Mouse (Mus musculus): ENCODE measurements around the gene Dcaf11. TPM values are rescaled to one million over a fixed set of nuclear protein-coding genes. Genes with fewer than 3 reads are reported as not detected.
A peak's percentile ranks its signal among the peaks of the same experiment; 100 is the strongest.

Dcaf11 gene
- polyA plus RNA-seq, 1 experiment = 223 TPM

DNA sequence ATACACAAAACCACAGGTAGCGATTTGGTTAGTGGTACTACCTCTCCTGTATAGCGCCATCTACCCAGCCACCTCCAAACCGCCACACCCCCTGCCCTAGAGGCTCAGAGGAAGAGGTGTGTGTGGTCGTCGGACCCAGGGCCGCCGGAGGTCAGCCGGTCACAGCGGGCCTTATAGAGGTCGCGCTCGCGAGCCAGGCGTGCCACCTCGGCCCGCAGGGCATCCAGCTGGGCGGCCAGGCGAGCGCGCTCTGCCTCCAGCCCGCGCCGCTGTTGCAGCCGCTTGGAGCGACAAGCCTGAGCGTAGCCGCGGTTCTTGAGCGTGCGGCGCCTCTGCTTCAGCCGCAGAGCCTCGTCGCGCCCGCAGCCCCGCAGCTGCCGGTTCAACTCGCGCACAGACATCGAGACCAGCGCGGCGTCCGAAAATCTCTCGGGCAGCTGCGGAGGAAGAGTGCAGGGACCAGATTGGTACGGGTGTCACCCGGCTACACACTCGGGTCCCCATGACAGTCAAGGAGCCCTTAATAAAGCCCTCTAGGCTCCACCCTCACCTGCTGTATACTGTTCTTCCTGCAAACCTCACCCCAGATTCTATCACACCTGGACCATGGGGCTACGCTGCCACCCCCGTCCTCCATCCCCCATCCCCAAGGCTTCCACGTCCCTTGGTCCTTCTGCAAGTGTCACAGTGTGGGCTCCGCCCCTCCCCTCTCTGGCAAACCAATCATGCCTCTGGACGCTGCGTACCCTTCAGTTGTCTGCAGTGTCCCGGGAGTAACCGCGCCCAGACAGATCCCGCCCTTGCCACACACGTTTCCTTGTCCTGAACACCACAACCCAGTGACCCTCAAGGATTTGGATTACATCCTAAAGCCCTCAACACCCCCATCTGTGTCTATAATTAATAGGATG, 39.1 kb upstream of the Dcaf11 start:
- peaks cover 1% of the 10 kb centered on the region; the same call in 1 of the 2 replicates for H3K27me3 ChIP-seq (replicated peaks; ENCODE audit: control insufficient read depth, insufficient read depth, low read length)

DNA sequence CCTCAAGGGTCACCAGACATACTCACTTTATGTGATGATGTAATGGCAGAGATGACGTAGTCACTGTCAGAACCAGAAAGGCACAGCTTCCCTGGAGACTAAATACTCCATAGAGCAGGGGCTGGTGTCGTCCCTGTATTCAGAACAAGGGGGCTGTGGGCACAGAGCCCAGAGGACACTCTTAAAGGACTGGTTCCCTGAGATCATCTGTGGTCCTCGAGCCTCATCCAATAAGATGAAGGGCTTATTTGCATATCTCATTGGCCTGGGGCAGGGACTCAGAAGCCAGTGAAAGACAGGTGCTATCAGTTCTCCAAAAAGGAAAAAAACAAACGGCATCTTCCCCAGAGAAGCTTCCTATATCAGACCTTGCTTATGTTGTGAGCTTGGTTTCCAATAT, 35.7 kb upstream of the Dcaf11 start:
- Histone ChIP-seq H3K4me1 (ENCODE audit: control insufficient read depth, insufficient read depth, low read length) (no peaks in the 10 kb centered on the region), H3K36me3 (ENCODE audit: control insufficient read depth, insufficient read depth, low read length) (no peaks in the 10 kb centered on the region), H3K4me3 (ENCODE audit: insufficient read depth, low read depth, low read length) (no peak overlapping the region), H3K27me3 (replicated peaks; ENCODE audit: control insufficient read depth, insufficient read depth, low read length) (peaks cover 1% of the 10 kb centered on the region; the same call in 1 of the 2 replicates), H3K27ac (ENCODE audit: insufficient read depth, low read depth, low read length) (no peak overlapping the region)
- 55% methylated on average over 4 of the region's 4 CpGs for WGBS
- TF ChIP-seq POLR2A (IDR thresholded peaks at IDR 0.05; ENCODE audit: low read depth, low read length) = no peak
- TF ChIP-seq CTCF (conservative IDR thresholded peaks at IDR 0.05; ENCODE audit: insufficient read depth, insufficient read length, low read depth, low read length) = no peak
- no peak for DNase-seq

More for the DNA sequence above, 39.1 kb upstream of the Dcaf11 start:
- TF ChIP-seq CTCF (conservative IDR thresholded peaks at IDR 0.05; ENCODE audit: insufficient read depth, insufficient read length, low read depth, low read length) (no peak), POLR2A (IDR thresholded peaks at IDR 0.05; ENCODE audit: low read depth, low read length) (no peak)
- Histone ChIP-seq H3K27ac (ENCODE audit: insufficient read depth, low read depth, low read length) (no peak overlapping the region), H3K4me3 (ENCODE audit: insufficient read depth, low read depth, low read length) (peak overlapping the region; percentile 20; the same call in 1 of the 2 replicates), H3K4me1 (ENCODE audit: control insufficient read depth, insufficient read depth, low read length) (no peaks in the 10 kb centered on the region), H3K36me3 (ENCODE audit: control insufficient read depth, insufficient read depth, low read length) (no peaks in the 10 kb centered on the region)
- peak; percentile 9 for DNase-seq
- WGBS = 2% methylated on average over 61 of the region's 61 CpGs

- no peak within 1 kb of the TSS for H3K27ac ChIP-seq (ENCODE audit: insufficient read depth, low read depth, low read length)
- H3K4me1 ChIP-seq (ENCODE audit: control insufficient read depth, insufficient read depth, low read length) = no peaks in the 10 kb centered on the region
- H3K27me3 ChIP-seq (replicated peaks; ENCODE audit: control insufficient read depth, insufficient read depth, low read length) = peaks cover 1% of the 10 kb centered on the region; the same call in 1 of the 2 replicates
- no peak for TF ChIP-seq CTCF (conservative IDR thresholded peaks at IDR 0.05; ENCODE audit: insufficient read depth, insufficient read length, low read depth, low read length)
- TF ChIP-seq POLR2A (IDR thresholded peaks at IDR 0.05; ENCODE audit: low read depth, low read length) = no peak
- no peak for DNase-seq
- H3K36me3 ChIP-seq (ENCODE audit: control insufficient read depth, insufficient read depth, low read length) = no peaks in the 10 kb centered on the region
- no peak within 1 kb of the TSS for H3K4me3 ChIP-seq (ENCODE audit: insufficient read depth, low read depth, low read length)
- 43% methylated on average over 8 of the region's 8 CpGs for WGBS
Measured at GRCm38 (mm10) chr14:55524785-55525184, 35.0 kb upstream of the Dcaf11 start, which contains the start of gene Nrl. Nrl (minus strand) TSS chr14:55524981.

DNA sequence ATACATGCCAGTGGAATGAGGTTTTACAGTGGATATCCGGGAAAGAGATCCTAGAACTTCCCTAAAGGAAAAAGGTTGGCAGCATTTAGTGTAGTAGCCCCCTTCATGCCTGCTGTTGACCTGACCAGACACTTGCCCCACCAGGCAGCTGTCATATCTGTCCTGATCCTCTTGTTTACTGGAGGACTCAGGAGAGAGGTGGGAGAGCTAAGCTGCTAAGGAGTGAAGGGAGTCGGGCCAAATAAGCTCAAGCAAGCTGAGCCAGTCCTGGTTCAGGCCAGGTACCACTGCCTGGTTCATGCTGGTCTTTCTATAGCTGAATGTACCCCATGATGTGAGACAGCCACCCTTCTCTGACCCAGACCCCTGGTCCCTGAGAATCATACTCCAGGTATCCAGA, 33.1 kb upstream of the Dcaf11 start:
- TF ChIP-seq POLR2A (IDR thresholded peaks at IDR 0.05; ENCODE audit: low read depth, low read length) = no peak
- no peak for TF ChIP-seq CTCF (conservative IDR thresholded peaks at IDR 0.05; ENCODE audit: insufficient read depth, insufficient read length, low read depth, low read length)
- Histone ChIP-seq H3K4me1 (ENCODE audit: control insufficient read depth, insufficient read depth, low read length) (no peaks in the 10 kb centered on the region), H3K36me3 (ENCODE audit: control insufficient read depth, insufficient read depth, low read length) (no peaks in the 10 kb centered on the region), H3K4me3 (ENCODE audit: insufficient read depth, low read depth, low read length) (no peak overlapping the region), H3K27me3 (replicated peaks; ENCODE audit: control insufficient read depth, insufficient read depth, low read length) (no peaks in the 10 kb centered on the region), H3K27ac (ENCODE audit: insufficient read depth, low read depth, low read length) (no peak overlapping the region)
- no peak for DNase-seq
- 83% methylated on average over 2 of the region's 2 CpGs for WGBS

DNA sequence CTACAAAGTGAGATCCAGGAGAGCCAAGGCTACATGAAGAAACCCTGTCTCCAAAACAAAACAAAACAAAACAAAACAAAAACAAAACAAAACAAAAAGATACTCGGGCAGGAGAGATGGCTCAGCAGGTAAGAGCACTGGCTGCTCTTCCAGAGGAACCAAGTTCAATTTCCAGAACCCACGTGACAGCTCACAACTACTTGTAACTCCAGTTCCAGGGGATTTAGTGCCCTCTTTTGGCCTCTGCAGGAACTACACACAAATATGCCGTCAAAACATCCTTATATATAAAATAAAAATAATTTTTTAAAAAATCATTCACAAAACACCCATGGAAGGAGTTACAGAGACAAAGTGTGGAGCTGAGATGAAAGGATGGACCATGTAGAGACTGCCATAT, 31.9 kb upstream of the Dcaf11 start:
- Histone ChIP-seq H3K4me3 (ENCODE audit: insufficient read depth, low read depth, low read length) (no peak overlapping the region), H3K27ac (ENCODE audit: insufficient read depth, low read depth, low read length) (no peak overlapping the region), H3K36me3 (ENCODE audit: control insufficient read depth, insufficient read depth, low read length) (no peaks in the 10 kb centered on the region), H3K4me1 (ENCODE audit: control insufficient read depth, insufficient read depth, low read length) (no peaks in the 10 kb centered on the region), H3K27me3 (replicated peaks; ENCODE audit: control insufficient read depth, insufficient read depth, low read length) (no peaks in the 10 kb centered on the region)
- WGBS = 16% methylated on average over 3 of the region's 3 CpGs
- TF ChIP-seq POLR2A (IDR thresholded peaks at IDR 0.05; ENCODE audit: low read depth, low read length) = no peak
- peak; percentile 45 for TF ChIP-seq CTCF (conservative IDR thresholded peaks at IDR 0.05; ENCODE audit: insufficient read depth, insufficient read length, low read depth, low read length)
- peak; percentile 58 for DNase-seq

GRCm38 (mm10) chr14:55536116-55536745, 23.6 kb upstream of the Dcaf11 start:
- no peaks in the 10 kb centered on the region for H3K27me3 ChIP-seq (replicated peaks; ENCODE audit: control insufficient read depth, insufficient read depth, low read length)
- 55% methylated on average over 6 of the region's 6 CpGs for WGBS
- H3K4me1 ChIP-seq (ENCODE audit: control insufficient read depth, insufficient read depth, low read length) = no peaks in the 10 kb centered on the region
- peak; percentile 52 for DNase-seq
- TF ChIP-seq POLR2A (IDR thresholded peaks at IDR 0.05; ENCODE audit: low read depth, low read length) (no peak), CTCF (conservative IDR thresholded peaks at IDR 0.05; ENCODE audit: insufficient read depth, insufficient read length, low read depth, low read length) (peak; percentile 79)
- no peak overlapping the region for H3K27ac ChIP-seq (ENCODE audit: insufficient read depth, low read depth, low read length)
- H3K36me3 ChIP-seq (ENCODE audit: control insufficient read depth, insufficient read depth, low read length) = no peaks in the 10 kb centered on the region
- no peak overlapping the region for H3K4me3 ChIP-seq (ENCODE audit: insufficient read depth, low read depth, low read length)

Data from kidney, adult 2 months (tissue).